ENCODE assay signal across 16 mouse cellular contexts in genomic region chr4:63238722-63239121, GRCm38 (mm10). TPM values are rescaled to one million over a fixed set of nuclear protein-coding genes. Genes with fewer than 3 reads are reported as not detected.
A peak's percentile ranks its signal among the peaks of the same experiment; 100 is the strongest.
DNase-seq lines count a peak whose midpoint lies in the region; ATAC-seq and TF ChIP-seq lines count a peak whose summit lies in the region.
"Had no signal": no experiment of that assay in that cellular context is flagged by ENCODE, and none has a peak within 500 bp of the region (broad histone marks: within the 10 kb centered on the region; RNA-seq: fewer than 3 reads in every experiment).

No protein-coding gene starts in this region.

- 54% methylated on average over 5 of the region's 5 CpGs for WGBS in hindbrain, embryonic 13.5 days
- 45% methylated on average over 5 of the region's 5 CpGs for WGBS in hindbrain, embryonic 14.5 days
- 58% methylated on average over 5 of the region's 5 CpGs for WGBS in midbrain, embryonic 13.5 days
- 54% methylated on average over 5 of the region's 5 CpGs for WGBS in midbrain, postnatal 0 days
- WGBS in embryonic facial prominence, embryonic 12.5 days = 77% methylated on average over 5 of the region's 5 CpGs

- no peaks in the 10 kb centered on the region for H3K27me3 ChIP-seq in hindbrain, embryonic 13.5 days
- H3K27me3 ChIP-seq in hindbrain, embryonic 14.5 days (ENCODE audit: control insufficient read depth, insufficient read depth, low read length) = no peaks in the 10 kb centered on the region
- no peaks in the 10 kb centered on the region for H3K27me3 ChIP-seq in midbrain, embryonic 13.5 days
- H3K27me3 ChIP-seq in midbrain, postnatal 0 days (ENCODE audit: insufficient read depth, low read length) = 0 out of 2 replicates have a peak, but pooled peaks cover 4% of the 10 kb centered on the region
- no peaks in the 10 kb centered on the region for H3K27me3 ChIP-seq in embryonic facial prominence, embryonic 12.5 days

- no peak overlapping the region for H3K4me2 ChIP-seq in hindbrain, embryonic 13.5 days
- H3K4me2 ChIP-seq in hindbrain, embryonic 14.5 days (replicated peaks) = no peak overlapping the region
- H3K4me2 ChIP-seq in midbrain, embryonic 13.5 days (replicated peaks) = no peak overlapping the region
- no peak overlapping the region for H3K4me2 ChIP-seq in midbrain, postnatal 0 days (ENCODE audit: low read depth, low read length, poor library complexity, severe bottlenecking)
- no peak overlapping the region for H3K4me2 ChIP-seq in embryonic facial prominence, embryonic 12.5 days (replicated peaks)
- H3K4me2 ChIP-seq: liver, embryonic 11.5 days had no signal

- TF ChIP-seq POLR2A in embryonic fibroblast, embryonic 13.5 days (IDR thresholded peaks at IDR 0.05; ENCODE audit: low read depth, low read length) = no peak

- ATAC-seq in hindbrain, embryonic 13.5 days (ENCODE audit: low FRiP score) = peak; percentile 37; the same call in 1 of the 2 replicates
- no peak for ATAC-seq in hindbrain, embryonic 14.5 days (ENCODE audit: low FRiP score)
- peak; percentile 35; the same call in 1 of the 2 replicates for ATAC-seq in midbrain, embryonic 13.5 days
- ATAC-seq in midbrain, postnatal 0 days (ENCODE audit: low FRiP score) = no peak
- ATAC-seq in embryonic facial prominence, embryonic 12.5 days (ENCODE audit: insufficient number of reproducible peaks, insufficient read depth, low FRiP score, low TSS enrichment) = no peak
- no peak for ATAC-seq in monocyte, adult 5-6 weeks (replicated peaks; ENCODE audit: insufficient number of reproducible peaks, low FRiP score, low TSS enrichment, poor library complexity, severe bottlenecking)
- ATAC-seq: intestine, postnatal 0 days had no signal

- peaks cover 19% of the 10 kb centered on the region for H3K4me1 ChIP-seq in hindbrain, embryonic 13.5 days (replicated peaks)
- peaks cover 5% of the 10 kb centered on the region; the same call in 1 of the 2 replicates for H3K4me1 ChIP-seq in hindbrain, embryonic 14.5 days (replicated peaks; ENCODE audit: control insufficient read depth, insufficient read depth, low read length)
- H3K4me1 ChIP-seq in midbrain, embryonic 13.5 days (replicated peaks) = peaks cover 14% of the 10 kb centered on the region
- H3K4me1 ChIP-seq in midbrain, postnatal 0 days (ENCODE audit: insufficient read depth, low read length) = no peaks in the 10 kb centered on the region
- H3K4me1 ChIP-seq in embryonic facial prominence, embryonic 12.5 days = peaks cover 26% of the 10 kb centered on the region
- H3K4me1 ChIP-seq in embryonic fibroblast, embryonic 13.5 days (ENCODE audit: control insufficient read depth, insufficient read depth, low read length) = peaks cover 10% of the 10 kb centered on the region

- H3K27ac ChIP-seq in hindbrain, embryonic 13.5 days = peak overlapping the region; percentile 55; the same call in 1 of the 2 replicates
- H3K27ac ChIP-seq in hindbrain, embryonic 14.5 days = no peak overlapping the region
- H3K27ac ChIP-seq in midbrain, embryonic 13.5 days = 0 out of 2 replicates have a peak overlapping the region, but pooled peaks have one; percentile 12
- no peak overlapping the region for H3K27ac ChIP-seq in midbrain, postnatal 0 days (ENCODE audit: low read depth, low read length)
- 0 out of 2 replicates have a peak overlapping the region, but pooled peaks have one; percentile 72 for H3K27ac ChIP-seq in embryonic facial prominence, embryonic 12.5 days
- peak overlapping the region; percentile 22; the same call in 1 of the 2 replicates for H3K27ac ChIP-seq in embryonic fibroblast, embryonic 13.5 days (ENCODE audit: insufficient read depth, low read length)
- H3K27ac ChIP-seq: macrophage had no signal

- H3K9me3 ChIP-seq in hindbrain, embryonic 13.5 days = no peaks in the 10 kb centered on the region
- H3K9me3 ChIP-seq in hindbrain, embryonic 14.5 days (ENCODE audit: control insufficient read depth, low read length) = 0 out of 2 replicates have a peak, but pooled peaks cover 6% of the 10 kb centered on the region
- 0 out of 2 replicates have a peak, but pooled peaks cover 6% of the 10 kb centered on the region for H3K9me3 ChIP-seq in midbrain, embryonic 13.5 days
- no peaks in the 10 kb centered on the region for H3K9me3 ChIP-seq in midbrain, postnatal 0 days (ENCODE audit: low read length)
- no peaks in the 10 kb centered on the region for H3K9me3 ChIP-seq in embryonic facial prominence, embryonic 12.5 days

- H3K4me3 ChIP-seq in hindbrain, embryonic 13.5 days = no peak overlapping the region
- H3K4me3 ChIP-seq in hindbrain, embryonic 14.5 days (replicated peaks; ENCODE audit: low read length) = no peak overlapping the region
- H3K4me3 ChIP-seq in midbrain, embryonic 13.5 days (replicated peaks) = no peak overlapping the region
- no peak overlapping the region for H3K4me3 ChIP-seq in midbrain, postnatal 0 days (ENCODE audit: low read depth, low read length)
- H3K4me3 ChIP-seq in embryonic facial prominence, embryonic 12.5 days = no peak overlapping the region
- no peak overlapping the region for H3K4me3 ChIP-seq in embryonic fibroblast, embryonic 13.5 days (ENCODE audit: insufficient read depth, low read length)

- H3K36me3 ChIP-seq in hindbrain, embryonic 13.5 days = no peaks in the 10 kb centered on the region
- H3K36me3 ChIP-seq in hindbrain, embryonic 14.5 days (replicated peaks; ENCODE audit: control insufficient read depth, insufficient read depth) = no peaks in the 10 kb centered on the region
- no peaks in the 10 kb centered on the region for H3K36me3 ChIP-seq in midbrain, embryonic 13.5 days
- H3K36me3 ChIP-seq in midbrain, postnatal 0 days (ENCODE audit: insufficient read depth, low read length) = no peaks in the 10 kb centered on the region
- peaks cover 19% of the 10 kb centered on the region for H3K36me3 ChIP-seq in embryonic facial prominence, embryonic 12.5 days

- no peak for DNase-seq in hindbrain, embryonic 14.5 days (ENCODE audit: low spot score)
- no peak for DNase-seq in midbrain, postnatal 0 days (ENCODE audit: low spot score)
- DNase-seq in urinary bladder, adult 2 months (ENCODE audit: low spot score) = no peak
- DNase-seq: adrenal gland, postnatal 36 days; cerebellum, postnatal 10 days; embryo, embryonic 11 days; lung, adult 2 months; thymus, postnatal 25 days had no signal

- no peak overlapping the region for H3K9ac ChIP-seq in hindbrain, embryonic 13.5 days
- H3K9ac ChIP-seq in hindbrain, embryonic 14.5 days = no peak overlapping the region
- no peak overlapping the region for H3K9ac ChIP-seq in midbrain, embryonic 13.5 days (replicated peaks)
- H3K9ac ChIP-seq in midbrain, postnatal 0 days (replicated peaks; ENCODE audit: low read length, poor library complexity, severe bottlenecking) = no peak overlapping the region
- no peak overlapping the region for H3K9ac ChIP-seq in embryonic facial prominence, embryonic 12.5 days

- TF ChIP-seq CTCF in midbrain, postnatal 0 days (IDR thresholded peaks at IDR 0.05) = no peak
- TF ChIP-seq CTCF in embryonic fibroblast, embryonic 13.5 days (IDR thresholded peaks at IDR 0.05; ENCODE audit: borderline replicate concordance, insufficient read depth, low read length) = no peak

RNA-seq across cellular contexts. Expression of gene Col27a1, which starts 24.9 kb away (rescaled TPM):
- 2.1 and 2.4 TPM in 2 replicates for polyA plus RNA-seq in hindbrain, embryonic 13.5 days (2015; fragmentation: Nextera tagmentation; extraction: Ambion mirVana)
- 2.0 and 2.6 TPM in 2 replicates for polyA plus RNA-seq in hindbrain, embryonic 14.5 days (2014; fragmentation: Nextera tagmentation; extraction: Ambion mirVana)
- 1.3 and 2.1 TPM in 2 replicates for polyA plus RNA-seq in midbrain, embryonic 13.5 days (2015; fragmentation: Nextera tagmentation; extraction: Ambion mirVana)
- 3.9 and 4.8 TPM in 2 replicates for total RNA-seq in midbrain, postnatal 0 days (2014; rRNA removed)
- polyA plus RNA-seq in midbrain, postnatal 0 days (2015; fragmentation: Nextera tagmentation; extraction: Ambion mirVana) = 0.85 and 0.88 TPM in 2 replicates
- 19.3 and 21.8 TPM in 2 replicates for polyA plus RNA-seq in embryonic facial prominence, embryonic 12.5 days (2016; fragmentation: Nextera tagmentation; extraction: Ambion mirVana)
- polyA plus RNA-seq in embryonic fibroblast, embryonic 13.5 days (2011; ENCODE audit: insufficient read length, low read depth, missing spikeins) = 11.8 and 18.2 TPM in 2 replicates
- 0.48 to 1.3 TPM (median 0.49 TPM) in 3 replicates for total RNA-seq in monocyte, adult 5-6 weeks (2017)
- polyA plus RNA-seq in urinary bladder, adult 2 months (2012; rRNA removed) = 12.3 and 13.3 TPM in 2 replicates

Comparison
In these comparisons a context has a peak if more than half of its experiments do, and no peak if none do; other contexts are left out.
1. ATAC-seq: peak in hindbrain, embryonic 13.5 days (single experiment) and midbrain, embryonic 13.5 days (single experiment); none in hindbrain, embryonic 14.5 days (single experiment), midbrain, postnatal 0 days (single experiment), embryonic facial prominence, embryonic 12.5 days (single experiment) and monocyte, adult 5-6 weeks (single experiment).
2. H3K27ac ChIP-seq: peak in hindbrain, embryonic 13.5 days (single experiment), midbrain, embryonic 13.5 days (single experiment), embryonic facial prominence, embryonic 12.5 days (single experiment) and embryonic fibroblast, embryonic 13.5 days (single experiment); none in hindbrain, embryonic 14.5 days (single experiment) and midbrain, postnatal 0 days (single experiment).